16 mouse cellular contexts compared by ENCODE assay signal in genomic region chr6:128007982-128008562, GRCm38 (mm10).
DNase-seq lines count a peak whose midpoint lies in the region; ATAC-seq lines count a peak whose summit lies in the region.
"Had no signal": no experiment of that assay in that cellular context is flagged by ENCODE, and none has a peak within 500 bp of the region (broad histone marks: within the 10 kb centered on the region; RNA-seq: fewer than 3 reads in every experiment).

No protein-coding gene starts in this region.

- H3K27ac ChIP-seq in heart, embryonic 10.5 days, result peak overlapping the region; percentile 60; the same call in 1 of the 2 replicates
- peak overlapping the region; percentile 68; the same call in 1 of the 2 replicates for H3K27ac ChIP-seq in kidney, embryonic 15.5 days
- 0 out of 2 replicates have a peak overlapping the region, but pooled peaks have one; percentile 33 for H3K27ac ChIP-seq in embryonic facial prominence, embryonic 13.5 days
- 0 out of 2 replicates have a peak overlapping the region, but pooled peaks have one; percentile 48 for H3K27ac ChIP-seq in stomach, embryonic 15.5 days
- H3K27ac ChIP-seq: forebrain, embryonic 13.5 days; liver, embryonic 15.5 days had no signal

- no peak overlapping the region for H3K4me3 ChIP-seq in heart, embryonic 10.5 days
- no peak overlapping the region for H3K4me3 ChIP-seq in kidney, embryonic 15.5 days (replicated peaks)
- H3K4me3 ChIP-seq in embryonic facial prominence, embryonic 13.5 days, result no peak overlapping the region
- H3K4me3 ChIP-seq in stomach, embryonic 15.5 days (replicated peaks), result no peak overlapping the region
- H3K4me3 ChIP-seq: forebrain, embryonic 13.5 days; liver, embryonic 15.5 days had no signal

- no peaks in the 10 kb centered on the region for H3K27me3 ChIP-seq in heart, embryonic 10.5 days (ENCODE audit: insufficient read depth, poor library complexity, severe bottlenecking)
- no peaks in the 10 kb centered on the region for H3K27me3 ChIP-seq in kidney, embryonic 15.5 days
- H3K27me3 ChIP-seq in embryonic facial prominence, embryonic 13.5 days, result no peaks in the 10 kb centered on the region
- H3K27me3 ChIP-seq in stomach, embryonic 15.5 days (replicated peaks), result no peaks in the 10 kb centered on the region
- H3K27me3 ChIP-seq: forebrain, embryonic 13.5 days; liver, embryonic 15.5 days; Patski had no signal

- H3K9ac ChIP-seq in kidney, embryonic 15.5 days, result no peak overlapping the region
- no peak overlapping the region for H3K9ac ChIP-seq in embryonic facial prominence, embryonic 13.5 days
- H3K9ac ChIP-seq in stomach, embryonic 15.5 days, result no peak overlapping the region
- H3K9ac ChIP-seq: forebrain, embryonic 13.5 days; liver, embryonic 15.5 days had no signal

- no peak overlapping the region for H3K4me2 ChIP-seq in kidney, embryonic 15.5 days
- no peak overlapping the region for H3K4me2 ChIP-seq in embryonic facial prominence, embryonic 13.5 days
- no peak overlapping the region for H3K4me2 ChIP-seq in stomach, embryonic 15.5 days
- H3K4me2 ChIP-seq: forebrain, embryonic 13.5 days; liver, embryonic 15.5 days had no signal

- intact Hi-C loops in heart, postnatal 14 days (cut with DNase I), result no loop called here

- peaks cover 99% of the 10 kb centered on the region for H3K4me1 ChIP-seq in heart, embryonic 10.5 days
- H3K4me1 ChIP-seq in kidney, embryonic 15.5 days, result peaks cover 59% of the 10 kb centered on the region
- H3K4me1 ChIP-seq in embryonic facial prominence, embryonic 13.5 days, result peaks cover 86% of the 10 kb centered on the region
- peaks cover 60% of the 10 kb centered on the region for H3K4me1 ChIP-seq in stomach, embryonic 15.5 days

- DNase-seq in heart, embryonic 10.5 days (ENCODE audit: low spot score), result no peak
- DNase-seq in heart, postnatal 14 days, result no peak
- no peak for DNase-seq in kidney, adult 11 months
- no peak for DNase-seq in cerebellum, adult 9-10 months
- DNase-seq: adrenal gland, postnatal 25 days; B cell, adult 2 months; layer of hippocampus, adult 9-11 months; right cerebral cortex, postnatal 25 days; thymus, adult 2 months had no signal

- WGBS in heart, embryonic 10.5 days, result 67% methylated on average over 5 of the region's 5 CpGs
- 78% methylated on average over 5 of the region's 5 CpGs for WGBS in kidney, embryonic 15.5 days
- WGBS in embryonic facial prominence, embryonic 13.5 days, result 52% methylated on average over 5 of the region's 5 CpGs
- 56% methylated on average over 5 of the region's 5 CpGs for WGBS in stomach, embryonic 15.5 days

- ATAC-seq in kidney, embryonic 15.5 days (replicated peaks; ENCODE audit: low FRiP score), result no peak
- ATAC-seq in embryonic facial prominence, embryonic 13.5 days (ENCODE audit: insufficient number of reproducible peaks, insufficient read depth, low FRiP score, low TSS enrichment, low read depth), result no peak
- no peak for ATAC-seq in stomach, embryonic 15.5 days (ENCODE audit: insufficient read depth, low FRiP score, low read depth)
- ATAC-seq: forebrain, embryonic 13.5 days; lung, postnatal 0 days; Patski had no signal

- no peaks in the 10 kb centered on the region for H3K36me3 ChIP-seq in heart, embryonic 10.5 days
- no peaks in the 10 kb centered on the region for H3K36me3 ChIP-seq in kidney, embryonic 15.5 days
- no peaks in the 10 kb centered on the region for H3K36me3 ChIP-seq in embryonic facial prominence, embryonic 13.5 days
- no peaks in the 10 kb centered on the region for H3K36me3 ChIP-seq in stomach, embryonic 15.5 days
- H3K36me3 ChIP-seq: liver, embryonic 15.5 days had no signal

- H3K9me3 ChIP-seq in heart, embryonic 10.5 days, result no peaks in the 10 kb centered on the region
- H3K9me3 ChIP-seq in kidney, embryonic 15.5 days (replicated peaks), result no peaks in the 10 kb centered on the region
- no peaks in the 10 kb centered on the region for H3K9me3 ChIP-seq in embryonic facial prominence, embryonic 13.5 days
- H3K9me3 ChIP-seq in stomach, embryonic 15.5 days, result no peaks in the 10 kb centered on the region
- H3K9me3 ChIP-seq: forebrain, embryonic 13.5 days; liver, embryonic 15.5 days had no signal
